In the genomic region with DNA sequence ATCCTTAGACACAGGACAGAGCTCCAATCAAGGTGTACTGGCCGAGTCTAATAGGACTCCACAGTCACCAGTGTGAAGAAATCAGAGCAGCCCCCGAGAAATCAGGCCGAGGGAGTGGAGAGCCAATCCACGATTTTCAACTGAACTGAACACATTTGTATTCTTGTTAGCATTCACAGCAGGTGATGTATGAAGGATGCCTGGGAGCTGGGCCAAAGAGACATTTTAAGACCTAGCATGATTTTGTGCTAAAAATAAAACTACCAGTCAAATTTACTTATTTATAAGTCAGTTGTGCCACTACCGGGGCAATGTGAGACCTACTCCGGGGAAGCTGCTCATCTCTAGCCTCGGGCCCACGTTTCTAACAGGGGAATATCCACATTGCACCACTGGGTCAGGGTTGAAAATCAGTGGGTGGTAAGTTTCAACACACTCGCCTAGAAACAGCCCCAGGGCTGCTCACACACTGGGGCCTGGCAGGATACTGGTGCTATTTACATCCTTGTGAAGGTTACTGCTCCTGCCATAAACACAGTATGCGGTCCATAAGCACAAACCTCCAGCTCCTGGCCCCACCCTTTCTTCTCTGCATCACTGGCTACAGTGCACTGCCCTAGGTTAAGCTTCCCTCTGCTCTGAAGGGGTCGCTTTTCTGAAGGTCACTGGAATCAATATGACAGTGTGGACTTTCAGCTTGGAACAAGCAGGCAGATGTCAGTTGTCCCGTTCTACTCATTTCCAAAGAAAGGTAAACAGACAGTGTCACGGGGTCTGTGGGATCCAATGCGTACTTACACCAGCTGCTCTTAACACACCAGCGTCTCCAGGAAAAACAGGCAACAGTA, we compare ENCODE assay signal across 7 mouse cellular contexts.
A peak's percentile ranks its signal among the peaks of the same experiment; 100 is the strongest.
DNase-seq lines count a peak whose midpoint lies in the region; ATAC-seq and TF ChIP-seq lines count a peak whose summit lies in the region.

No protein-coding gene starts in this region.

- no peaks in the 10 kb centered on the region for H3K4me1 ChIP-seq in lung, adult 2 months (ENCODE audit: control insufficient read depth, insufficient read depth, low read length)
- H3K4me1 ChIP-seq in kidney, adult 2 months (ENCODE audit: control insufficient read depth, insufficient read depth, low read length), result no peaks in the 10 kb centered on the region
- H3K4me1 ChIP-seq in liver, embryonic 15.5 days (replicated peaks), result 0 out of 2 replicates have a peak, but pooled peaks cover 3% of the 10 kb centered on the region

- H3K36me3 ChIP-seq in kidney, adult 2 months (ENCODE audit: control insufficient read depth, insufficient read depth, low read length), result no peaks in the 10 kb centered on the region
- H3K36me3 ChIP-seq in liver, embryonic 15.5 days (replicated peaks), result no peaks in the 10 kb centered on the region

- no peak for TF ChIP-seq CTCF in lung, adult 2 months (IDR thresholded peaks at IDR 0.05; ENCODE audit: insufficient read depth, low read length)
- no peak for TF ChIP-seq CTCF in kidney, adult 2 months (conservative IDR thresholded peaks at IDR 0.05; ENCODE audit: insufficient read depth, insufficient read length, low read depth, low read length)

- peak; percentile 90 for ATAC-seq in liver, embryonic 15.5 days (ENCODE audit: insufficient read depth)

- no peaks in the 10 kb centered on the region for H3K9me3 ChIP-seq in liver, embryonic 15.5 days (replicated peaks)

- 50% methylated on average over 15 of the region's 15 CpGs for WGBS in lung, adult 2 months
- 41% methylated on average over 15 of the region's 15 CpGs for WGBS in kidney, adult 2 months
- 43% methylated on average over 15 of the region's 15 CpGs for WGBS in liver, embryonic 15.5 days (ENCODE audit: insufficient replicate concordance)

- H3K27ac ChIP-seq in kidney, adult 2 months (ENCODE audit: insufficient read depth, low read depth, low read length), result peak overlapping the region; percentile 58; the same call in 1 of the 2 replicates
- peak overlapping the region; percentile 74 for H3K27ac ChIP-seq in liver, embryonic 15.5 days (replicated peaks)

- H3K27me3 ChIP-seq in kidney, adult 2 months (replicated peaks; ENCODE audit: control insufficient read depth, insufficient read depth, low read length), result no peaks in the 10 kb centered on the region
- no peaks in the 10 kb centered on the region for H3K27me3 ChIP-seq in liver, embryonic 15.5 days

- no peak overlapping the region for H3K9ac ChIP-seq in liver, embryonic 15.5 days

- H3K4me2 ChIP-seq in liver, embryonic 15.5 days, result no peak overlapping the region

- TF ChIP-seq POLR2A in lung, adult 2 months (IDR thresholded peaks at IDR 0.05; ENCODE audit: borderline replicate concordance, extremely low read depth, low read depth, low read length), result no peak
- no peak for TF ChIP-seq POLR2A in kidney, adult 2 months (IDR thresholded peaks at IDR 0.05; ENCODE audit: low read depth, low read length)

- no peak overlapping the region for H3K4me3 ChIP-seq in lung, adult 2 months (replicated peaks; ENCODE audit: extremely low read depth, low read depth, low read length)
- H3K4me3 ChIP-seq in kidney, adult 2 months (ENCODE audit: insufficient read depth, low read depth, low read length), result no peak overlapping the region
- no peak overlapping the region for H3K4me3 ChIP-seq in liver, embryonic 15.5 days (replicated peaks)

- DNase-seq in lung, postnatal 36 days, result peak; percentile 21
- DNase-seq in lung, adult 2 months, result no peak
- peak; percentile 41 to 66 for DNase-seq in cerebellum, postnatal 36 days
- DNase-seq in kidney, adult 2 months, result peak; percentile 44
- DNase-seq in yolk sac, embryonic 10.5 days (ENCODE audit: low spot score), result peak; percentile 34
- DNase-seq in MN1 (ENCODE audit: low spot score), result no peak

Comparison
In these comparisons a context has a peak if more than half of its experiments do, and no peak if none do; other contexts are left out.
1. DNase-seq: peak in lung, postnatal 36 days (single experiment), cerebellum, postnatal 36 days (2 of 2), kidney, adult 2 months (single experiment) and yolk sac, embryonic 10.5 days (single experiment); none in lung, adult 2 months (single experiment) and MN1 (single experiment).